Mouse (Mus musculus) liver, adult 2 months (tissue): ENCODE data around the gene Txndc11. TPM values are rescaled to one million over a fixed set of nuclear protein-coding genes. Genes with fewer than 3 reads are reported as not detected.
A peak's percentile ranks its signal among the peaks of the same experiment; 100 is the strongest.

Source experiments
- DNase-seq: peaks from one replicate; pipeline ENCODE4 v3.0.0-alpha.2; 2011; ENCODE audit warnings: low read depth, low spot score; ENCODE audit errors: extremely low read depth
- H3K27ac ChIP-seq: fragments of 200-500 bp; replicated peaks from 2 replicates; pipeline ENCODE4 v1.5.1; 2012; ENCODE audit warnings: low read depth, mild to moderate bottlenecking, control low read depth, inconsistent platforms, low read length; ENCODE audit not compliant: insufficient read depth
- H3K27me3 ChIP-seq: fragments of 200-500 bp; 2 replicates; pipeline ENCODE4 v1.6.1; 2012; ENCODE audit warnings: mild to moderate bottlenecking, moderate library complexity, low read length, inconsistent platforms; ENCODE audit not compliant: control insufficient read depth, insufficient read depth
- H3K36me3 ChIP-seq: fragments of 200-500 bp; 2 replicates; pipeline ENCODE4 v1.6.1; 2012; ENCODE audit warnings: low read length, inconsistent platforms; ENCODE audit not compliant: control insufficient read depth, insufficient read depth
- H3K4me1 ChIP-seq: fragments of 200-500 bp; 2 replicates; pipeline ENCODE4 v1.6.1; 2011; ENCODE audit warnings: low read length; ENCODE audit not compliant: control insufficient read depth, insufficient read depth
- H3K4me3 ChIP-seq: fragments of 200-500 bp; 2 replicates; pipeline ENCODE4 v1.5.1; 2011; ENCODE audit warnings: low read depth, mild to moderate bottlenecking, control low read depth, low read length, moderate library complexity; ENCODE audit not compliant: insufficient read depth
- H3K79me2 ChIP-seq: fragments of 200-500 bp; 2 replicates; pipeline ENCODE4 v1.6.1; 2012; ENCODE audit warnings: inconsistent platforms, mild to moderate bottlenecking, low read length, moderate library complexity; ENCODE audit not compliant: control insufficient read depth, insufficient read depth
- H3K9ac ChIP-seq: fragments of 200-500 bp; 2 replicates; pipeline ENCODE4 v1.6.1; 2012; ENCODE audit warnings: low read depth, mild to moderate bottlenecking, control low read depth, inconsistent platforms, low read length
- CTCF ChIP-seq: fragments of 200-500 bp; IDR thresholded peaks from 2 replicates; pipeline ENCODE4 v1.5.1; 2011; ENCODE audit warnings: low read depth, low read length, control low read depth
- POLR2A ChIP-seq: fragments of 200-500 bp; IDR thresholded peaks from 2 replicates; pipeline ENCODE4 v1.6.1; 2011; ENCODE audit warnings: low read length, control low read depth; ENCODE audit not compliant: insufficient read depth; ENCODE audit errors: extremely low read depth
- WGBS: fragments of 180-500 bp; shearing (Covaris S2); methylation state at CpG from one replicate; pipeline ENCODE4 v1.1.7; 2018; 5-methylcytosine and 5-hydroxymethylcytosine counted together
- polyA plus RNA-seq: library from polyadenylated mRNA; depleted of rRNA; stranded (reverse); fragments of >200 nt; gene quantifications from 2 replicates; pipeline ENCODE4 v1.2.3, GENCODE M21; 2012
- total RNA-seq: library from RNA; depleted of rRNA; stranded (reverse); fragments of >200 nt; gene quantifications from 2 replicates; pipeline ENCODE4 v1.2.3, GENCODE M21; 2014

Txndc11 gene
- total and polyA plus RNA-seq, 2 experiments, result 12.4 to 26.5 TPM

- H3K27me3 ChIP-seq, result no peaks in the 10 kb centered on the region
- WGBS, result 1% methylated on average over 78 of the region's 78 CpGs
- TF ChIP-seq CTCF, result 0 out of 2 replicates have a peak, but pooled peaks have one; percentile 23
- 0 out of 2 replicates have a peak, but pooled peaks have one; percentile 29 for TF ChIP-seq POLR2A
- H3K79me2 ChIP-seq, result no peaks in the 10 kb centered on the region
- no peaks in the 10 kb centered on the region for H3K36me3 ChIP-seq
- H3K4me3 ChIP-seq, result peak within 1 kb of the TSS; percentile 74
- peaks cover 9% of the 10 kb centered on the region for H3K4me1 ChIP-seq
- DNase-seq, result peak; percentile 70
- H3K9ac ChIP-seq, result peak within 1 kb of the TSS; percentile 76
- no peak within 1 kb of the TSS for H3K27ac ChIP-seq
Observed at GRCm38 (mm10) chr16:11066029-11066832, 68.2 kb downstream of the Txndc11 start, which contains the start of gene Litaf. Gene Litaf (minus strand): TSS chr16:11066157.

- Histone ChIP-seq H3K4me1 (peaks cover 9% of the 10 kb centered on the region), H3K36me3 (no peaks in the 10 kb centered on the region), H3K79me2 (no peaks in the 10 kb centered on the region), H3K9ac (no peak overlapping the region), H3K4me3 (no peak overlapping the region), H3K27ac (no peak overlapping the region), H3K27me3 (no peaks in the 10 kb centered on the region)
- no peak for DNase-seq
- 76% methylated on average over 5 of the region's 5 CpGs for WGBS
- TF ChIP-seq CTCF, result no peak
- no peak for TF ChIP-seq POLR2A
Observed at GRCm38 (mm10) chr16:11065431-11065830, 69.0 kb downstream of the Txndc11 start.

DNA sequence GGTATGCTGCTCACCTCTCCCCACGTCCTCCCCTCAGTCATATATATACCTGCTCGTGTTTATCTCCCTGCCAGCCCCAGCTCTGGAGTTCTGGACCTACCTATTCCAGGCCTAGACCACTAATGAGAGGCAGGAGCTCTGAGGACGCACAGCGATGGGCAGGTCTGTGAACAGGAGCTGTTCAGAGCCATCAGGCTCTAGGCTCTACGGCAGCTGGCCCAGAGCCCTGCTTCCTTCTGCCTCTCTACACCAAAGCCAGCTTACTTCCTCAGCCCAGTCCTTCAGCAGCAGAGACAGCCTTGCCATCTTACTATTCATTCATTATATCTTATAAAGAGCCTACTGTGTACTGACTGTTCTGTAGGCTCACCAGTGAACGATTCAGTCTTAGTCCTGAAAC, 69.7 kb downstream of the Txndc11 start:
- no peaks in the 10 kb centered on the region for H3K36me3 ChIP-seq
- peaks cover 3% of the 10 kb centered on the region; the same call in 1 of the 2 replicates for H3K4me1 ChIP-seq
- no peaks in the 10 kb centered on the region for H3K27me3 ChIP-seq
- DNase-seq, result no peak
- H3K4me3 ChIP-seq, result no peak overlapping the region
- 89% methylated on average over 6 of the region's 6 CpGs for WGBS
- TF ChIP-seq CTCF (no peak), POLR2A (no peak)
- no peaks in the 10 kb centered on the region for H3K79me2 ChIP-seq
- no peak overlapping the region for H3K27ac ChIP-seq
- H3K9ac ChIP-seq, result no peak overlapping the region

DNA sequence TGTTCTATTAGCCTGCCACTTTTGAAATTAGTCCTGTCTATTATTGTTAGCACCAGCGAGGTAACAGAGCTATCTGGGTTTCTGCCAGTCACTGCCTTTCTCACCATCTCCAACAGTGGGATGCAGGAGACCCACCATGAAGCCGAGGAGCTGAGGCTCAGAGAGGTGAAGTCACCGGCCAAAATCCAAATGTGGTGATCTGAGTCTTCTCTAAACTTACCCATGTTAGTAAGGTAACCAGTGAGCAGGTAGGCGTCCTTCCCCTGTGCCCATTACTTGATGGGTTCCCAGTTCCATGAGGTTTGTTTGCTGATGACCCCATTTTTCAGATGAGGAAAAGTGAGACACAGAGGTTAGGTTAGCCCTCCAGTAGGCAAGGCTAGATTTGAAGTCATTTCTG, 70.1 kb downstream of the Txndc11 start:
- Histone ChIP-seq H3K27me3 (no peaks in the 10 kb centered on the region), H3K4me3 (no peak overlapping the region), H3K27ac (no peak overlapping the region), H3K4me1 (peaks cover 3% of the 10 kb centered on the region; the same call in 1 of the 2 replicates), H3K79me2 (no peaks in the 10 kb centered on the region), H3K9ac (no peak overlapping the region), H3K36me3 (no peaks in the 10 kb centered on the region)
- 93% methylated on average over 4 of the region's 4 CpGs for WGBS
- no peak for DNase-seq
- TF ChIP-seq CTCF (no peak), POLR2A (no peak)

GRCm38 (mm10) chr16:11062794-11063721, 71.4 kb downstream of the Txndc11 start:
- WGBS, result 63% methylated on average over 13 of the region's 13 CpGs
- peak; percentile 28 for DNase-seq
- TF ChIP-seq CTCF (no peak), POLR2A (no peak)
- Histone ChIP-seq H3K4me1 (peaks cover 3% of the 10 kb centered on the region; the same call in 1 of the 2 replicates), H3K27ac (peak overlapping the region; percentile 35), H3K4me3 (no peak overlapping the region), H3K27me3 (no peaks in the 10 kb centered on the region), H3K79me2 (no peaks in the 10 kb centered on the region), H3K36me3 (no peaks in the 10 kb centered on the region), H3K9ac (peak overlapping the region; percentile 47)
